Mouse (Mus musculus): ENCODE results near the gene Mfsd2a. TPM values are rescaled to one million over a fixed set of nuclear protein-coding genes. Genes with fewer than 3 reads are reported as not detected.

The Mfsd2a gene
- polyA plus RNA-seq, 1 experiment from 2014 or later = 22.6 TPM

GRCm38 (mm10) chr4:122922841-122923240, 38.1 kb downstream of the Mfsd2a start:
- H3K36me3 ChIP-seq = no peaks in the 10 kb centered on the region
- no peaks in the 10 kb centered on the region for H3K9me3 ChIP-seq (replicated peaks)
- H3K4me1 ChIP-seq = peaks cover 16% of the 10 kb centered on the region
- peak overlapping the region; percentile 67 for H3K27ac ChIP-seq (replicated peaks)
- no peak overlapping the region for H3K4me3 ChIP-seq
- no peaks in the 10 kb centered on the region for H3K27me3 ChIP-seq (ENCODE audit: low read depth, poor library complexity, severe bottlenecking)
- no peak for DNase-seq (ENCODE audit: low spot score)
- 5% methylated on average over 1 of the region's 1 CpGs for WGBS

GRCm38 (mm10) chr4:122915985-122916384, 45.0 kb downstream of the Mfsd2a start:
- no peak overlapping the region for H3K27ac ChIP-seq (replicated peaks)
- no peak for DNase-seq (ENCODE audit: low spot score)
- 88% methylated on average over 4 of the region's 4 CpGs for WGBS
- H3K4me1 ChIP-seq = no peaks in the 10 kb centered on the region
- no peaks in the 10 kb centered on the region for H3K36me3 ChIP-seq
- no peaks in the 10 kb centered on the region for H3K27me3 ChIP-seq (ENCODE audit: low read depth, poor library complexity, severe bottlenecking)
- peaks cover 7% of the 10 kb centered on the region; the same call in 1 of the 2 replicates for H3K9me3 ChIP-seq (replicated peaks)
- no peak overlapping the region for H3K4me3 ChIP-seq

GRCm38 (mm10) chr4:122914186-122914585, 46.8 kb downstream of the Mfsd2a start:
- 90% methylated on average over 7 of the region's 7 CpGs for WGBS
- Histone ChIP-seq H3K27ac (replicated peaks) (no peak overlapping the region; the same call in 1 of the 2 replicates), H3K27me3 (ENCODE audit: low read depth, poor library complexity, severe bottlenecking) (no peaks in the 10 kb centered on the region), H3K36me3 (no peaks in the 10 kb centered on the region), H3K9me3 (replicated peaks) (peaks cover 7% of the 10 kb centered on the region; the same call in 1 of the 2 replicates), H3K4me3 (no peak overlapping the region), H3K4me1 (peaks cover 9% of the 10 kb centered on the region)
- DNase-seq (ENCODE audit: low spot score) = no peak

GRCm38 (mm10) chr4:122912613-122913012, 48.4 kb downstream of the Mfsd2a start:
- Histone ChIP-seq H3K36me3 (no peaks in the 10 kb centered on the region), H3K9me3 (replicated peaks) (peaks cover 7% of the 10 kb centered on the region; the same call in 1 of the 2 replicates), H3K4me3 (no peak overlapping the region), H3K4me1 (peaks cover 17% of the 10 kb centered on the region), H3K27me3 (ENCODE audit: low read depth, poor library complexity, severe bottlenecking) (no peaks in the 10 kb centered on the region), H3K27ac (replicated peaks) (no peak overlapping the region)
- DNase-seq (ENCODE audit: low spot score) = no peak
- WGBS = 74% methylated on average over 5 of the region's 5 CpGs

GRCm38 (mm10) chr4:122910577-122910976, 50.4 kb downstream of the Mfsd2a start:
- Histone ChIP-seq H3K9me3 (replicated peaks) (peaks cover 7% of the 10 kb centered on the region; the same call in 1 of the 2 replicates), H3K27me3 (ENCODE audit: low read depth, poor library complexity, severe bottlenecking) (no peaks in the 10 kb centered on the region), H3K36me3 (no peaks in the 10 kb centered on the region), H3K4me1 (peaks cover 17% of the 10 kb centered on the region), H3K4me3 (no peak overlapping the region), H3K27ac (replicated peaks) (peak overlapping the region; percentile 78)
- WGBS = 56% methylated on average over 6 of the region's 6 CpGs
- no peak for DNase-seq (ENCODE audit: low spot score)

GRCm38 (mm10) chr4:122909572-122910189, 51.3 kb downstream of the Mfsd2a start:
- 22% methylated on average over 12 of the region's 12 CpGs for WGBS
- H3K9me3 ChIP-seq (replicated peaks) = peaks cover 7% of the 10 kb centered on the region; the same call in 1 of the 2 replicates
- no peaks in the 10 kb centered on the region for H3K36me3 ChIP-seq
- peak overlapping the region; percentile 5 for H3K4me3 ChIP-seq
- DNase-seq (ENCODE audit: low spot score) = peak; percentile 74
- peaks cover 17% of the 10 kb centered on the region for H3K4me1 ChIP-seq
- peak overlapping the region; percentile 78 for H3K27ac ChIP-seq (replicated peaks)
- H3K27me3 ChIP-seq (ENCODE audit: low read depth, poor library complexity, severe bottlenecking) = no peaks in the 10 kb centered on the region

GRCm38 (mm10) chr4:122905359-122905758, 55.6 kb downstream of the Mfsd2a start:
- no peak for DNase-seq (ENCODE audit: low spot score)
- H3K27ac ChIP-seq (replicated peaks) = no peak overlapping the region

GRCm38 (mm10) chr4:122903709-122904108, 57.3 kb downstream of the Mfsd2a start:
- Histone ChIP-seq H3K4me1 (peaks cover 3% of the 10 kb centered on the region), H3K27me3 (ENCODE audit: low read depth, poor library complexity, severe bottlenecking) (no peaks in the 10 kb centered on the region), H3K9me3 (replicated peaks) (no peaks in the 10 kb centered on the region), H3K36me3 (no peaks in the 10 kb centered on the region), H3K4me3 (no peak overlapping the region), H3K27ac (replicated peaks) (no peak overlapping the region)
- DNase-seq (ENCODE audit: low spot score) = no peak
- WGBS = 95% methylated on average over 3 of the region's 3 CpGs

More at GRCm38 (mm10) chr4:122905359-122905758, 55.6 kb downstream of the Mfsd2a start:
- H3K27me3 ChIP-seq (ENCODE audit: low read depth, poor library complexity, severe bottlenecking) = no peaks in the 10 kb centered on the region
- peaks cover 17% of the 10 kb centered on the region for H3K4me1 ChIP-seq
- no peaks in the 10 kb centered on the region for H3K9me3 ChIP-seq (replicated peaks)
- no peak overlapping the region for H3K4me3 ChIP-seq
- 93% methylated on average over 10 of the region's 10 CpGs for WGBS
- H3K36me3 ChIP-seq = no peaks in the 10 kb centered on the region

GRCm38 (mm10) chr4:122902156-122902555, 58.8 kb downstream of the Mfsd2a start:
- Histone ChIP-seq H3K36me3 (no peaks in the 10 kb centered on the region), H3K4me3 (no peak overlapping the region), H3K27me3 (ENCODE audit: low read depth, poor library complexity, severe bottlenecking) (no peaks in the 10 kb centered on the region), H3K27ac (replicated peaks) (no peak overlapping the region), H3K4me1 (no peaks in the 10 kb centered on the region), H3K9me3 (replicated peaks) (no peaks in the 10 kb centered on the region)
- WGBS = 30% methylated on average over 6 of the region's 6 CpGs
- DNase-seq (ENCODE audit: low spot score) = no peak

GRCm38 (mm10) chr4:122898313-122898712, 62.7 kb downstream of the Mfsd2a start:
- H3K4me3 ChIP-seq = no peak overlapping the region
- no peaks in the 10 kb centered on the region for H3K27me3 ChIP-seq (ENCODE audit: low read depth, poor library complexity, severe bottlenecking)
- no peaks in the 10 kb centered on the region for H3K36me3 ChIP-seq
- H3K27ac ChIP-seq (replicated peaks) = no peak overlapping the region
- no peaks in the 10 kb centered on the region for H3K4me1 ChIP-seq
- 11% methylated on average over 5 of the region's 5 CpGs for WGBS
- peaks cover 2% of the 10 kb centered on the region; the same call in 1 of the 2 replicates for H3K9me3 ChIP-seq (replicated peaks)
- DNase-seq (ENCODE audit: low spot score) = peak; percentile 61

GRCm38 (mm10) chr4:122897750-122898149, 63.2 kb downstream of the Mfsd2a start:
- H3K27ac ChIP-seq (replicated peaks) = no peak overlapping the region
- no peaks in the 10 kb centered on the region for H3K27me3 ChIP-seq (ENCODE audit: low read depth, poor library complexity, severe bottlenecking)
- no peak overlapping the region for H3K4me3 ChIP-seq
- H3K9me3 ChIP-seq (replicated peaks) = peaks cover 2% of the 10 kb centered on the region; the same call in 1 of the 2 replicates
- 86% methylated on average over 4 of the region's 4 CpGs for WGBS
- H3K36me3 ChIP-seq = no peaks in the 10 kb centered on the region
- no peaks in the 10 kb centered on the region for H3K4me1 ChIP-seq
- no peak for DNase-seq (ENCODE audit: low spot score)

Data from midbrain, embryonic 10.5 days (tissue).